Mouse (Mus musculus): ENCODE results near the gene Pim1.

The Pim1 gene

GRCm38 (mm10) chr17:29490713-29491581, at the start of gene Pim1:
Pim1 (plus strand) TSS chr17:29490753.
- H3K36me3 ChIP-seq (ENCODE audit: insufficient read depth, low read length), result peaks cover 44% of the 10 kb centered on the region
- peaks cover 61% of the 10 kb centered on the region for H3K4me1 ChIP-seq (replicated peaks; ENCODE audit: low read depth, low read length)
- no peak for TF ChIP-seq NANOG (IDR thresholded peaks at IDR 0.05; ENCODE audit: borderline replicate concordance, low read length)
- TF ChIP-seq CTCF (conservative IDR thresholded peaks at IDR 0.05; ENCODE audit: low read length), result no peak
- TF ChIP-seq POU5F1 (IDR thresholded peaks at IDR 0.05; ENCODE audit: borderline replicate concordance, low read length), result no peak
- H3K9me3 ChIP-seq (ENCODE audit: low read length), result no peaks in the 10 kb centered on the region
- no peaks in the 10 kb centered on the region for H3K27me3 ChIP-seq (ENCODE audit: insufficient read depth, low read length)
- peak within 1 kb of the TSS; percentile 96 for H3K4me3 ChIP-seq (replicated peaks; ENCODE audit: low read length)

GRCm38 (mm10) chr17:29441562-29441961, 49.0 kb upstream of the Pim1 start:
- TF ChIP-seq POU5F1 (IDR thresholded peaks at IDR 0.05; ENCODE audit: borderline replicate concordance, low read length) (no peak), NANOG (IDR thresholded peaks at IDR 0.05; ENCODE audit: borderline replicate concordance, low read length) (no peak), CTCF (conservative IDR thresholded peaks at IDR 0.05; ENCODE audit: low read length) (no peak)
- H3K9me3 ChIP-seq (ENCODE audit: low read length), result no peaks in the 10 kb centered on the region
- H3K4me3 ChIP-seq (replicated peaks; ENCODE audit: low read length), result peak overlapping the region; percentile 17
- H3K4me1 ChIP-seq (replicated peaks; ENCODE audit: low read depth, low read length), result peaks cover 95% of the 10 kb centered on the region
- H3K27me3 ChIP-seq (ENCODE audit: insufficient read depth, low read length), result no peaks in the 10 kb centered on the region
- no peaks in the 10 kb centered on the region for H3K36me3 ChIP-seq (ENCODE audit: insufficient read depth, low read length)

GRCm38 (mm10) chr17:29442131-29442557, 48.4 kb upstream of the Pim1 start:
- Histone ChIP-seq H3K9me3 (ENCODE audit: low read length) (no peaks in the 10 kb centered on the region), H3K4me1 (replicated peaks; ENCODE audit: low read depth, low read length) (peaks cover 93% of the 10 kb centered on the region), H3K36me3 (ENCODE audit: insufficient read depth, low read length) (no peaks in the 10 kb centered on the region), H3K27me3 (ENCODE audit: insufficient read depth, low read length) (no peaks in the 10 kb centered on the region), H3K4me3 (replicated peaks; ENCODE audit: low read length) (peak overlapping the region; percentile 17)
- TF ChIP-seq POU5F1 (IDR thresholded peaks at IDR 0.05; ENCODE audit: borderline replicate concordance, low read length) (no peak), NANOG (IDR thresholded peaks at IDR 0.05; ENCODE audit: borderline replicate concordance, low read length) (no peak), CTCF (conservative IDR thresholded peaks at IDR 0.05; ENCODE audit: low read length) (no peak)

GRCm38 (mm10) chr17:29443724-29444123, 46.8 kb upstream of the Pim1 start:
- H3K4me1 ChIP-seq (replicated peaks; ENCODE audit: low read depth, low read length), result peaks cover 95% of the 10 kb centered on the region
- no peak for TF ChIP-seq NANOG (IDR thresholded peaks at IDR 0.05; ENCODE audit: borderline replicate concordance, low read length)
- TF ChIP-seq POU5F1 (IDR thresholded peaks at IDR 0.05; ENCODE audit: borderline replicate concordance, low read length), result no peak
- no peak for TF ChIP-seq CTCF (conservative IDR thresholded peaks at IDR 0.05; ENCODE audit: low read length)
- no peak overlapping the region for H3K4me3 ChIP-seq (replicated peaks; ENCODE audit: low read length)
- no peaks in the 10 kb centered on the region for H3K36me3 ChIP-seq (ENCODE audit: insufficient read depth, low read length)
- H3K27me3 ChIP-seq (ENCODE audit: insufficient read depth, low read length), result no peaks in the 10 kb centered on the region
- no peaks in the 10 kb centered on the region for H3K9me3 ChIP-seq (ENCODE audit: low read length)

GRCm38 (mm10) chr17:29445072-29445471, 45.5 kb upstream of the Pim1 start:
- peaks cover 95% of the 10 kb centered on the region for H3K4me1 ChIP-seq (replicated peaks; ENCODE audit: low read depth, low read length)
- no peaks in the 10 kb centered on the region for H3K36me3 ChIP-seq (ENCODE audit: insufficient read depth, low read length)
- H3K4me3 ChIP-seq (replicated peaks; ENCODE audit: low read length), result peak overlapping the region; percentile 4; the same call in 1 of the 2 replicates
- no peaks in the 10 kb centered on the region for H3K27me3 ChIP-seq (ENCODE audit: insufficient read depth, low read length)
- TF ChIP-seq NANOG (IDR thresholded peaks at IDR 0.05; ENCODE audit: borderline replicate concordance, low read length) (no peak), CTCF (conservative IDR thresholded peaks at IDR 0.05; ENCODE audit: low read length) (no peak)
- H3K9me3 ChIP-seq (ENCODE audit: low read length), result no peaks in the 10 kb centered on the region

GRCm38 (mm10) chr17:29447323-29447722, 43.2 kb upstream of the Pim1 start:
- Histone ChIP-seq H3K9me3 (ENCODE audit: low read length) (no peaks in the 10 kb centered on the region), H3K4me1 (replicated peaks; ENCODE audit: low read depth, low read length) (peaks cover 85% of the 10 kb centered on the region), H3K4me3 (replicated peaks; ENCODE audit: low read length) (no peak overlapping the region), H3K36me3 (ENCODE audit: insufficient read depth, low read length) (no peaks in the 10 kb centered on the region), H3K27me3 (ENCODE audit: insufficient read depth, low read length) (no peaks in the 10 kb centered on the region)
- TF ChIP-seq NANOG (IDR thresholded peaks at IDR 0.05; ENCODE audit: borderline replicate concordance, low read length) (no peak), CTCF (conservative IDR thresholded peaks at IDR 0.05; ENCODE audit: low read length) (no peak), POU5F1 (IDR thresholded peaks at IDR 0.05; ENCODE audit: borderline replicate concordance, low read length) (no peak)

- Histone ChIP-seq H3K27me3 (ENCODE audit: insufficient read depth, low read length) (no peaks in the 10 kb centered on the region), H3K4me1 (replicated peaks; ENCODE audit: low read depth, low read length) (peaks cover 80% of the 10 kb centered on the region), H3K9me3 (ENCODE audit: low read length) (no peaks in the 10 kb centered on the region), H3K4me3 (replicated peaks; ENCODE audit: low read length) (no peak overlapping the region), H3K36me3 (ENCODE audit: insufficient read depth, low read length) (no peaks in the 10 kb centered on the region)
- TF ChIP-seq POU5F1 (IDR thresholded peaks at IDR 0.05; ENCODE audit: borderline replicate concordance, low read length), result no peak
Measured at GRCm38 (mm10) chr17:29448055-29448454, 42.5 kb upstream of the Pim1 start.

GRCm38 (mm10) chr17:29448561-29448960, 42.0 kb upstream of the Pim1 start:
- Histone ChIP-seq H3K9me3 (ENCODE audit: low read length) (no peaks in the 10 kb centered on the region), H3K27me3 (ENCODE audit: insufficient read depth, low read length) (no peaks in the 10 kb centered on the region), H3K36me3 (ENCODE audit: insufficient read depth, low read length) (no peaks in the 10 kb centered on the region), H3K4me3 (replicated peaks; ENCODE audit: low read length) (peak overlapping the region; percentile 23; the same call in 1 of the 2 replicates), H3K4me1 (replicated peaks; ENCODE audit: low read depth, low read length) (peaks cover 83% of the 10 kb centered on the region)
- TF ChIP-seq POU5F1 (IDR thresholded peaks at IDR 0.05; ENCODE audit: borderline replicate concordance, low read length), result no peak
- TF ChIP-seq CTCF (conservative IDR thresholded peaks at IDR 0.05; ENCODE audit: low read length), result no peak
- no peak for TF ChIP-seq NANOG (IDR thresholded peaks at IDR 0.05; ENCODE audit: borderline replicate concordance, low read length)

All from E14TG2a.4 (cell line).